Mouse (Mus musculus): ENCODE data around the gene E2f2.

- TF ChIP-seq CTCF (IDR thresholded peaks at IDR 0.05; ENCODE audit: low read depth), result no peak
- no peak for TF ChIP-seq EP300 (optimal IDR thresholded peaks at IDR 0.05)
Observed at GRCm38 (mm10) chr4:136164981-136165380, 7.2 kb upstream of the E2f2 start.
